Mouse (Mus musculus): ENCODE measurements around the gene Grik4. TPM values are rescaled to one million over a fixed set of nuclear protein-coding genes. Genes with fewer than 3 reads are reported as not detected.
A peak's percentile ranks its signal among the peaks of the same experiment; 100 is the strongest.

Grik4 gene
- polyA plus RNA-seq, 1 experiment from 2014 or later, result 0.49 TPM

GRCm38 (mm10) chr9:42838299-42838698, 106.0 kb downstream of the Grik4 start:
- Histone ChIP-seq H3K27me3 (ENCODE audit: control insufficient read depth, insufficient read depth, low read length) (no peaks in the 10 kb centered on the region), H3K4me2 (ENCODE audit: low read depth, low read length) (no peak overlapping the region), H3K36me3 (replicated peaks; ENCODE audit: control insufficient read depth, insufficient read depth, low read depth, low read length) (no peaks in the 10 kb centered on the region), H3K4me1 (ENCODE audit: control insufficient read depth, insufficient read depth, low read length) (no peaks in the 10 kb centered on the region), H3K27ac (replicated peaks; ENCODE audit: low read depth, low read length) (no peak overlapping the region), H3K4me3 (ENCODE audit: low read depth, low read length) (no peak overlapping the region), H3K9me3 (replicated peaks; ENCODE audit: control insufficient read depth, low read length) (no peaks in the 10 kb centered on the region), H3K9ac (replicated peaks; ENCODE audit: low read length) (no peak overlapping the region)
- no peak for ATAC-seq (replicated peaks; ENCODE audit: insufficient number of reproducible peaks, low FRiP score, low TSS enrichment, low read depth)
- no peak for DNase-seq (ENCODE audit: low spot score)
- WGBS, result 75% methylated on average over 5 of the region's 5 CpGs

GRCm38 (mm10) chr9:42837498-42837897, 106.8 kb downstream of the Grik4 start:
- no peaks in the 10 kb centered on the region for H3K27me3 ChIP-seq (ENCODE audit: control insufficient read depth, insufficient read depth, low read length)
- no peak overlapping the region for H3K4me2 ChIP-seq (ENCODE audit: low read depth, low read length)
- no peak for ATAC-seq (replicated peaks; ENCODE audit: insufficient number of reproducible peaks, low FRiP score, low TSS enrichment, low read depth)
- H3K4me1 ChIP-seq (ENCODE audit: control insufficient read depth, insufficient read depth, low read length), result no peaks in the 10 kb centered on the region
- H3K36me3 ChIP-seq (replicated peaks; ENCODE audit: control insufficient read depth, insufficient read depth, low read depth, low read length), result no peaks in the 10 kb centered on the region
- H3K9me3 ChIP-seq (replicated peaks; ENCODE audit: control insufficient read depth, low read length), result no peaks in the 10 kb centered on the region
- 62% methylated on average over 6 of the region's 6 CpGs for WGBS
- H3K27ac ChIP-seq (replicated peaks; ENCODE audit: low read depth, low read length), result no peak overlapping the region
- no peak overlapping the region for H3K4me3 ChIP-seq (ENCODE audit: low read depth, low read length)
- H3K9ac ChIP-seq (replicated peaks; ENCODE audit: low read length), result no peak overlapping the region
- DNase-seq (ENCODE audit: low spot score), result no peak

GRCm38 (mm10) chr9:42831558-42831957, 112.7 kb downstream of the Grik4 start:
- ATAC-seq (replicated peaks; ENCODE audit: insufficient number of reproducible peaks, low FRiP score, low TSS enrichment, low read depth) (no peak), DNase-seq (ENCODE audit: low spot score) (no peak)
- Histone ChIP-seq H3K36me3 (replicated peaks; ENCODE audit: control insufficient read depth, insufficient read depth, low read depth, low read length) (no peaks in the 10 kb centered on the region), H3K4me3 (ENCODE audit: low read depth, low read length) (no peak overlapping the region), H3K27me3 (ENCODE audit: control insufficient read depth, insufficient read depth, low read length) (no peaks in the 10 kb centered on the region), H3K4me1 (ENCODE audit: control insufficient read depth, insufficient read depth, low read length) (no peaks in the 10 kb centered on the region), H3K9me3 (replicated peaks; ENCODE audit: control insufficient read depth, low read length) (no peaks in the 10 kb centered on the region), H3K27ac (replicated peaks; ENCODE audit: low read depth, low read length) (no peak overlapping the region), H3K4me2 (ENCODE audit: low read depth, low read length) (no peak overlapping the region), H3K9ac (replicated peaks; ENCODE audit: low read length) (no peak overlapping the region)
- 81% methylated on average over 6 of the region's 6 CpGs for WGBS

- WGBS, result 51% methylated on average over 3 of the region's 3 CpGs
- no peaks in the 10 kb centered on the region for H3K9me3 ChIP-seq (replicated peaks; ENCODE audit: control insufficient read depth, low read length)
- H3K4me1 ChIP-seq (ENCODE audit: control insufficient read depth, insufficient read depth, low read length), result no peaks in the 10 kb centered on the region
- DNase-seq (ENCODE audit: low spot score) (peak; percentile 62), ATAC-seq (replicated peaks; ENCODE audit: insufficient number of reproducible peaks, low FRiP score, low TSS enrichment, low read depth) (no peak)
- H3K9ac ChIP-seq (replicated peaks; ENCODE audit: low read length), result no peak overlapping the region
- H3K4me3 ChIP-seq (ENCODE audit: low read depth, low read length), result no peak overlapping the region
- H3K4me2 ChIP-seq (ENCODE audit: low read depth, low read length), result no peak overlapping the region
- no peak overlapping the region for H3K27ac ChIP-seq (replicated peaks; ENCODE audit: low read depth, low read length)
- H3K36me3 ChIP-seq (replicated peaks; ENCODE audit: control insufficient read depth, insufficient read depth, low read depth, low read length), result no peaks in the 10 kb centered on the region
- H3K27me3 ChIP-seq (ENCODE audit: control insufficient read depth, insufficient read depth, low read length), result no peaks in the 10 kb centered on the region
Observed at GRCm38 (mm10) chr9:42819247-42819646, 125.0 kb downstream of the Grik4 start.

GRCm38 (mm10) chr9:42816815-42817214, 127.5 kb downstream of the Grik4 start:
- WGBS, result 81% methylated on average over 1 of the region's 1 CpGs
- DNase-seq (ENCODE audit: low spot score), result no peak
- no peak overlapping the region for H3K9ac ChIP-seq (replicated peaks; ENCODE audit: low read length)
- no peaks in the 10 kb centered on the region for H3K9me3 ChIP-seq (replicated peaks; ENCODE audit: control insufficient read depth, low read length)
- H3K27me3 ChIP-seq (ENCODE audit: control insufficient read depth, insufficient read depth, low read length), result no peaks in the 10 kb centered on the region
- H3K4me1 ChIP-seq (ENCODE audit: control insufficient read depth, insufficient read depth, low read length), result no peaks in the 10 kb centered on the region
- H3K27ac ChIP-seq (replicated peaks; ENCODE audit: low read depth, low read length), result no peak overlapping the region
- H3K4me2 ChIP-seq (ENCODE audit: low read depth, low read length), result no peak overlapping the region
- no peaks in the 10 kb centered on the region for H3K36me3 ChIP-seq (replicated peaks; ENCODE audit: control insufficient read depth, insufficient read depth, low read depth, low read length)
- ATAC-seq (replicated peaks; ENCODE audit: insufficient number of reproducible peaks, low FRiP score, low TSS enrichment, low read depth), result no peak
- H3K4me3 ChIP-seq (ENCODE audit: low read depth, low read length), result no peak overlapping the region

- Histone ChIP-seq H3K9me3 (replicated peaks; ENCODE audit: control insufficient read depth, low read length) (no peaks in the 10 kb centered on the region), H3K27me3 (ENCODE audit: control insufficient read depth, insufficient read depth, low read length) (no peaks in the 10 kb centered on the region), H3K4me1 (ENCODE audit: control insufficient read depth, insufficient read depth, low read length) (no peaks in the 10 kb centered on the region), H3K9ac (replicated peaks; ENCODE audit: low read length) (no peak overlapping the region), H3K27ac (replicated peaks; ENCODE audit: low read depth, low read length) (no peak overlapping the region), H3K4me2 (ENCODE audit: low read depth, low read length) (no peak overlapping the region), H3K36me3 (replicated peaks; ENCODE audit: control insufficient read depth, insufficient read depth, low read depth, low read length) (no peaks in the 10 kb centered on the region), H3K4me3 (ENCODE audit: low read depth, low read length) (no peak overlapping the region)
- DNase-seq (ENCODE audit: low spot score) (no peak), ATAC-seq (replicated peaks; ENCODE audit: insufficient number of reproducible peaks, low FRiP score, low TSS enrichment, low read depth) (no peak)
- 89% methylated on average over 3 of the region's 3 CpGs for WGBS
Observed at GRCm38 (mm10) chr9:42809146-42809545, 135.1 kb downstream of the Grik4 start.

GRCm38 (mm10) chr9:42808394-42808793, 135.9 kb downstream of the Grik4 start:
- Histone ChIP-seq H3K4me3 (ENCODE audit: low read depth, low read length) (no peak overlapping the region), H3K9ac (replicated peaks; ENCODE audit: low read length) (no peak overlapping the region), H3K36me3 (replicated peaks; ENCODE audit: control insufficient read depth, insufficient read depth, low read depth, low read length) (no peaks in the 10 kb centered on the region), H3K27me3 (ENCODE audit: control insufficient read depth, insufficient read depth, low read length) (no peaks in the 10 kb centered on the region), H3K9me3 (replicated peaks; ENCODE audit: control insufficient read depth, low read length) (no peaks in the 10 kb centered on the region), H3K4me2 (ENCODE audit: low read depth, low read length) (no peak overlapping the region), H3K4me1 (ENCODE audit: control insufficient read depth, insufficient read depth, low read length) (no peaks in the 10 kb centered on the region), H3K27ac (replicated peaks; ENCODE audit: low read depth, low read length) (no peak overlapping the region)
- ATAC-seq (replicated peaks; ENCODE audit: insufficient number of reproducible peaks, low FRiP score, low TSS enrichment, low read depth) (0 out of 2 replicates have a peak, but pooled peaks have one; percentile 44), DNase-seq (ENCODE audit: low spot score) (peak; percentile 27)
- 74% methylated on average over 9 of the region's 9 CpGs for WGBS

- Histone ChIP-seq H3K27me3 (ENCODE audit: control insufficient read depth, insufficient read depth, low read length) (no peaks in the 10 kb centered on the region), H3K4me3 (ENCODE audit: low read depth, low read length) (no peak overlapping the region), H3K9ac (replicated peaks; ENCODE audit: low read length) (no peak overlapping the region), H3K9me3 (replicated peaks; ENCODE audit: control insufficient read depth, low read length) (no peaks in the 10 kb centered on the region), H3K4me2 (ENCODE audit: low read depth, low read length) (no peak overlapping the region), H3K27ac (replicated peaks; ENCODE audit: low read depth, low read length) (no peak overlapping the region), H3K36me3 (replicated peaks; ENCODE audit: control insufficient read depth, insufficient read depth, low read depth, low read length) (no peaks in the 10 kb centered on the region), H3K4me1 (ENCODE audit: control insufficient read depth, insufficient read depth, low read length) (no peaks in the 10 kb centered on the region)
- no peak for ATAC-seq (replicated peaks; ENCODE audit: insufficient number of reproducible peaks, low FRiP score, low TSS enrichment, low read depth)
- DNase-seq (ENCODE audit: low spot score), result no peak
- WGBS, result 67% methylated on average over 3 of the region's 3 CpGs
Observed at GRCm38 (mm10) chr9:42803061-42803491, 141.2 kb downstream of the Grik4 start.

Measured in embryonic facial prominence, embryonic 11.5 days (tissue).